Mouse (Mus musculus) gastrocnemius, postnatal 14 days (tissue): ENCODE measurements around the gene Donson. TPM values are rescaled to one million over a fixed set of nuclear protein-coding genes. Genes with fewer than 3 reads are reported as not detected.
"Not testable (repeated sequence)": the region's sequence is repeated elsewhere in the genome, so short reads cannot be mapped to it uniquely, and the experiment has no call there.

Experiments
- DNase-seq: peaks from one replicate; pipeline ENCODE4 v3.0.0; 2021; ENCODE audit warnings: mixed read lengths
- intact Hi-C: fragments of 180-260 bp; cut with DNase I; formaldehyde crosslinking; loops from one replicate; pipeline ENCODE4 v1.15.1; 2025; ENCODE audit warnings: low total_unique reads
- total RNA-seq, 2 experiments: library from RNA; stranded (reverse); gene quantifications; 2 replicates each; pipeline ENCODE4 v1.2.3; 2021

Gene Donson
- total RNA-seq, 2 experiments from 2014 or later = 1.6 to 1.8 TPM

DNA sequence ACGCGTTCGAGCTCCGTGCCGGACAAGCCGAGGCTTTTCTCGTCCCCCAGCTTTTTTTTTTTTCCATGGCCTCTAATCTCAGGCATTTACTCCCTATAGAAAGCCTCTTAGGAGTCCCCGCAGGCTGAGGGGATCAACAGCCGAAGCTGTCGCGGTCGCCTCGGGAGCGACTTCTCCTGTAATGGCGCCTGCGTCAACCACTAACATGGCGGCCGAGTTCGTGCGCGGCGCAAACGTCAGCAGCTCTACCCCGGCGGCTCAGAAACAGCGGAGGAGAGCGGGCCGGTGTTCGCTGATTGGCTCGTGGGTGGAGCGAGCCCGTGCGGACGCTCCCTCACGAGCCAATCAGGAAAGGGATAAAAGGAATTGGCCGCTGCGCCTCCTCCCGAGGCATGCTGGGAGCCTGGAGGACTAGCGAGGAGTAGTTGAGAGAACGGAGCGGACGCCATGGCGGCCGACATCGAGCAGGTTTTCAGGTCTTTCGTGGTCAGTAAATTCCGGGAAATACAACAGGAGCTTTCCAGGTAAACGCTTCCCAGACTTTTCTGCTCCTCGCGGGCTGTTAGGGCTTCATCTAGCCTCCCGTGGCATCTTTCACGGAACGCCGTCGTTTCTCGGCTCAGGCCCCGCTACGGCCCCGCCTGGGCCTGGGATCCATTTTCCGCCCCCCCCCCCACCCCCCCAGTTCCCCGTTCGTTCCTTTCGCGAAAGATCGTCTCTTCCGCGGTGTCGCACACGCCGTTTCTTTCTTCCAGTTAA is 40.9 kb downstream of the Donson start, which contains the start of gene Son:
Gene Son, plus strand, starts transcription at position 46 of the 759 bp plus-strand sequence.
- DNase-seq = peak; percentile 98
- intact Hi-C loops = no loop called here

DNA sequence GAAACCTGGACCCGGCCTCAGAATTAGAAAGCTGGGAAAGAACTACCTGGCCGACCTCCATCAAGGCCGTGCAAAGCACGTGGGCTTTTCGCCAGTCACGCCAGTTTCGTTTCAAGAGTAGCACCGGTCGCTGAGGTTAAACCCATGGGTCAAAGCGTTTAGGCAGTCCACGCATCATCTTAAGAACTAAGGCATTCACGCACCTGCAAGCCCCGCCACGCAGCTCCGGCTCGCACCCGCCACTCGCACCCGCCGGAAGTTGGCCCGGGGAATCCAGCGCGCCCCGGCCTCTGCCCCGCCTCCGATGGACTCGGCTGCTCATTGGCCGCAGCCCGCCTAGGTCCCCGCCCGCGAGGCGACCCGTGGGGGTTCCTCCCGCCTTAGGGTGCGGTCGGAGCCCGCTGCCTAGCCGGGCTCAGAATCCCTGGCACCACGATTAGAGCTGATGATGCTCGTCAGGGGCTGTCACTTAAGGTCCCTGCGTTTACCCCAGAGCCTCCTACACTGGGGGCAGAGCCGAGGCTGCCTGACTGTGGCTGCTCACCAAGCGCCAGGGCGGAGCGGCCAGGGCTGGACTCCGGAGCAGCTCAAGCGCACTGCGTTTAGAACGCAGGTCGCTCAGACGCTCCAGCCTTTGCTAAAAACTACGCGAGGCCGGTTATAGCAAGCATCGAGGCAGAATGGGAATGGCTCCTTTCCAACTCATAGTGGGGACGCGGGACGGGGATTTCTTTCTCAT is 41.7 kb downstream of the Donson start, which contains the start of gene Gart:
Gene Gart, minus strand, starts transcription at position 272 of the 739 bp plus-strand sequence.
- DNase-seq = peak; percentile 97
- intact Hi-C loops = no loop called here

DNA sequence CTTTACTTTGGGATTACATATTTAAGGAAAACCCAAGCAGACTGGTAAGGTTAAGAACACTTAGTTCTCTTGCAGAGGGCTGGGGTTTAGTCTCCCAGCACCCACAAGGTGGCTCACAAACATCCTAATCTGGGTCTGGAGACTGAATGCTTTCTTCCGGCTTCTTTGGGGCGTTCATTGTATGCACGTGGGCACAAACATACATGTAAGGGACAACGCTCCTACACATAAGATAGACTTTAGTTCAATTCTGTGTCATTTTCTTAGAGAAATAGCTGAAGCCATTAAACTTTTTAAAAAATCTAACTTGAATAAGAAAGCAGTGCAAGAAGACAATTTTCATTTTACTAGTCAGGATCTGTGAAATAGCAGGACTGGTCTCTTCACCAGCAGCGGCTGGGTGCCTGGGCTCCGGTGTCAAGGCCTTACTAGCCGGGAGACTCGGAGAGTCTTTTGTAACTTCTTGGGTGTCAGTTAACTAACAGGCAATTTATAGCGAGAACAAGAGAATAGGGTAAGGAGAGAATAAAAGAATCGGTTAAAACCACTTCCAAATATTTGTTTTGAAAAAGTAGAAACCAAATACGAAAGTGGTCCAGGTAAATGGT is 42.5 kb downstream of the Donson start:
- DNase-seq = no peak
- intact Hi-C loops = no loop called here

DNA sequence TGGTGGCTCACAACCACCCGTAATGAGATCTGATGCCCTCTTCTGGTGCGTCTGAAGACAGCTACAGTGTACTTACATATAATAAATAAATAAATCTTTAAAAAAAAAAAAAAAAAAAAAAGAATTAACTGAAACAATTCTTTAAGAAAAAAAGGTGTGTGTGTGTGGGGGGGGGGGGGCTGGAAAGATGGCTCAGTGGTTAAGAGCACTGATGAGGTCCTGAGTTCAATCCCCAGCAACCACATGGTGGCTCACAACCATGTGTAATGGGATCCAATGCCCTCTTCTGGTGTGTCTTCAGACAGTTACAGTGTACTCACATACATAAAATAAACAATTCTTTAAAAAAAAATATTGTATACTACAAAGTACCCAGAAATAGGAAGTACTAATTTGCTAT is 43.1 kb downstream of the Donson start:
- intact Hi-C loops, DNase-seq: not testable (repeated sequence)

- no peak for DNase-seq
- intact Hi-C loops = no loop called here
These were observed 43.7 kb downstream of the Donson start for GRCm38 (mm10) chr16:91644901-91645300.

GRCm38 (mm10) chr16:91640171-91640570 is 48.4 kb downstream of the Donson start:
- no peak for DNase-seq
- intact Hi-C loops = no loop called here

DNA sequence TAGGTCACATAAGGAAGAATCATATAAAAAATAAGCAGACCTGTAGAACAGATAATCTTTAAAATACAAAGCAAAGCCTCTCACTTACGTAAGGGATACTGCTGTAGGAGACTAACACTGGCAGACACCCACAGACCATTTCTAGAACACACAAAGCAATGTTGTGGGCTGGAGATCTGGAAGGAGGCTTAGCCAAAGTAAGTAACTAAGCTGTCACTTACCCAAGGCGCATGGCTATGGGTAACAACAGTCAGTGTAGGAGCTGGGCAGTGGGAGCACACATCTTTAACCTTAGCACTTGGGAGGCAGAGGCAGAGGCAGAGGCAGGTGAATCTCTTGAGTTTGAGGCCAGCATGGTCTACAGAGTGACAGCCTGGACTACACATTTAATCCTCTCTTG is 48.9 kb downstream of the Donson start:
- no peak for DNase-seq
- intact Hi-C loops = no loop called here

GRCm38 (mm10) chr16:91639161-91639560 is 49.4 kb downstream of the Donson start:
- no peak for DNase-seq
- intact Hi-C loops = no loop called here

- DNase-seq = no peak
- intact Hi-C loops = no loop called here
These were observed 54.9 kb downstream of the Donson start for GRCm38 (mm10) chr16:91633641-91634040.

- intact Hi-C loops = no loop called here
- no peak for DNase-seq
These were observed 55.6 kb downstream of the Donson start for GRCm38 (mm10) chr16:91632940-91633339.

GRCm38 (mm10) chr16:91632439-91632838 is 56.1 kb downstream of the Donson start:
- DNase-seq = no peak
- intact Hi-C loops = no loop called here

GRCm38 (mm10) chr16:91630584-91630983 is 58.0 kb downstream of the Donson start:
- DNase-seq = no peak
- intact Hi-C loops = no loop called here

DNA sequence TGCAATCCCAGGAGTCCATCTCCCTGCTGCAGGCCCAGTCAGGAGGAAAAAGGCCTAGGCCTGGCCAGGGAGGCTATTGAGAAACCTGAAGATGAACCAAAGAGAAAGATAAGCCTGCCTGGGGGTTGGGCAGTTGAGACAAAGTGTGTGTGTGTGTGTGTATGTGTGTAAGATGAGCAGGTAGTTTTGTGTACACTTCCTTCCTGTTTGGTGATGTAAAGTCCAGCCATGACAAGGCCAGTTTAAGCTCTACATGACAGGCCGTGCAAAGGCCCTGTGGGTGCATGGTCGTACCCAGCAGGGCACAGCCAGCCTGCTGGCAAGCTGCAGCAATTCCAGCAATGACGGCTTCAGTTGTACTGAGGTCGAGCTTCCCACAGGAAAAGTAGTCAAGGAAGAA is 58.8 kb downstream of the Donson start:
- intact Hi-C loops = no loop called here
- DNase-seq = no peak

DNA sequence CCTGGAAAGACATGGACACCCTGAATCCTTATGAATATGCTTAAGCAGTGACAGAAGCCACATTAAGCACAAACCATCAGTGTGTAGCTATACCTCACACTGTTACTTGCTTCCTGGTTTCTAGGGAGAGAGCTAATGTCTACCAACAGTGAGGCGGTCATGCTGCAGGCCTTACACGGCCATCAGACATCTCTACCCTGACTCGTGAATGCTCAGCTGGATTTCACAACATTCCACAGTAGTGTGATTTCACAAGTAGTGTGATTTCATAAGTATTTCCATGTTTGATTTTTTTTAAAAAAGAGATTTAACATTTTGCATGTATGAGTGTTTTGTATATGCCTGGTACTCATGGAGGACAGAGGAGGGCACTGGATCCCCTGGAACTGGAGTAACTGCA is 59.9 kb downstream of the Donson start:
- DNase-seq = no peak
- intact Hi-C loops = no loop called here

DNA sequence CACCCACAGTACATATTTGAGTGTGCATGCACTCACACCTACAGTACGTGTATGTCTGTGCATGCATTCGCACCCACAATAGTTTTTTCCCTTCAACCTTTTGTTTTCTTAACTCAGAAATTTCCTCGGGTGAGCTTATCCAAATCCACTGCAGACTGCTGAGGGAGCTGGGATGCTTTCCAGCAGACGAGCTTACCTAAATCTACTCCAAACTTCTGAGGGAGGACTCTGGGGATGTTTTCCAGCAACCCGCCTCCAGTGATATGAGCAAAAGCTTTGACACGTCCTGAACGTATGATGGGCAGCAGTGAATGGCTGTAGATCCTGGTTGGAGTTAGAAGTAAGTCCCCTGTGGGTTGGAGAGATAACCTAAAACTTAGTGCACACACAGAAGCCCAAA is 60.7 kb downstream of the Donson start:
- intact Hi-C loops = no loop called here
- DNase-seq = no peak

Other genes starting within 250 kb of the Donson start
- gene Ifnar1, start 203.5 kb downstream of the Donson start, total RNA-seq = 10 to 100 TPM; 26.1 to 28.7 TPM
- 10 to 100 TPM; 51.4 to 54.4 TPM for gene Ifngr2, start 141.7 kb downstream of the Donson start, total RNA-seq
- gene Tmem50b, start 91.0 kb downstream of the Donson start, total RNA-seq = 10 to 100 TPM; 16.0 to 16.9 TPM
- 1 to 10 TPM; 6.6 to 8.5 TPM for gene Dnajc28, start 69.7 kb downstream of the Donson start, total RNA-seq
- gene Gart, start 41.8 kb downstream of the Donson start, total RNA-seq = 10 to 100 TPM; 45.2 to 54.1 TPM
- gene Son, start 41.3 kb downstream of the Donson start, total RNA-seq = 10 to 100 TPM; 95.5 to 96.9 TPM
- gene Cryzl1, start 40.2 kb upstream of the Donson start, total RNA-seq = 10 to 100 TPM; 13.3 to 13.8 TPM
- gene Itsn1, start 40.5 kb upstream of the Donson start, total RNA-seq = 10 to 100 TPM; 45.6 to 52.0 TPM